Comparison of ENCODE assay signal across 18 mouse cellular contexts in the genomic region with DNA sequence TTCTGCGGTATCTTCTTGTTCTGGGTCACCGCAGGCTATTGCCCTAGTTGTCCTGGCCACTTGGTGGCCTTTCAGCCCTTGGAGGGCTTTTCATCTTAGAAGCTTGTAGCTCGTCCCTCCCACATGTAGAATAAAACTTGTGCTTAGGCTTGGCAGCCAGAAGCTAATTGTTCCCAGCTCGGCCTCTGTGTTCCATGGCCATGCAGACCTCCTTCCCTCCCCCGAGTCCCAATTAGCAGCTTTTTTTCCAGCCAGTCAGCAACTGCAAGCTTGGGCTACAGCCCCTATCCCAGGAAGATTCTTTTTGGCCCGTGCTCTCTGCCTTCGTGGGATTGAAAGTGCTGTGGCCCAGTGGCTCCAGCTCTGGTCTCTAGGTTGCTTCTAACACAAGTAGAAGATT.
"Had no signal": no experiment of that assay in that cellular context is flagged by ENCODE, and none has a peak within 500 bp of the region (broad histone marks: within the 10 kb centered on the region; RNA-seq: fewer than 3 reads in every experiment).

No protein-coding gene starts in this region.

- H3K27ac ChIP-seq: limb, embryonic 12.5 days; liver, embryonic 13.5 days; midbrain, embryonic 15.5 days; neural tube, embryonic 12.5 days; neural tube, embryonic 15.5 days; stomach, postnatal 0 days had no signal

- DNase-seq: kidney, adult 18-20 months; kidney, adult 9 months; kidney, postnatal 14 days; kidney, postnatal 4 days; liver, embryonic 13.5 days; lung, adult 2 months; lung, postnatal 14 days; lung, postnatal 4 days; right cerebral cortex, postnatal 14 days; right cerebral cortex, postnatal 4 days; thymus, adult 18-20 months; thymus, postnatal 36 days had no signal

- H3K4me2 ChIP-seq: limb, embryonic 12.5 days; liver, embryonic 13.5 days; midbrain, embryonic 11.5 days; midbrain, embryonic 15.5 days; neural tube, embryonic 12.5 days; neural tube, embryonic 15.5 days had no signal

- H3K4me3 ChIP-seq: limb, embryonic 12.5 days; liver, embryonic 13.5 days; midbrain, embryonic 15.5 days; neural tube, embryonic 12.5 days; neural tube, embryonic 15.5 days had no signal

- H3K9ac ChIP-seq: limb, embryonic 12.5 days; liver, embryonic 13.5 days; midbrain, embryonic 15.5 days; neural tube, embryonic 12.5 days; neural tube, embryonic 15.5 days had no signal

- ATAC-seq: midbrain, embryonic 15.5 days had no signal

- H3K36me3 ChIP-seq: limb, embryonic 12.5 days; liver, embryonic 13.5 days; midbrain, embryonic 15.5 days; neural tube, embryonic 12.5 days had no signal

- H3K27me3 ChIP-seq: limb, embryonic 12.5 days; liver, embryonic 13.5 days; midbrain, embryonic 15.5 days; neural tube, embryonic 12.5 days; neural tube, embryonic 15.5 days had no signal

- H3K4me1 ChIP-seq: liver, embryonic 13.5 days; midbrain, embryonic 15.5 days; neural tube, embryonic 12.5 days; neural tube, embryonic 15.5 days had no signal

- H3K9me3 ChIP-seq: limb, embryonic 12.5 days; liver, embryonic 13.5 days; midbrain, embryonic 15.5 days; neural tube, embryonic 12.5 days; neural tube, embryonic 15.5 days had no signal
